Mouse (Mus musculus): ENCODE data around the gene Rab26. TPM values are rescaled to one million over a fixed set of nuclear protein-coding genes. Genes with fewer than 3 reads are reported as not detected.
A peak's percentile ranks its signal among the peaks of the same experiment; 100 is the strongest.

The Rab26 gene
- polyA plus RNA-seq, 1 experiment from 2014 or later: 2.8 TPM

DNA sequence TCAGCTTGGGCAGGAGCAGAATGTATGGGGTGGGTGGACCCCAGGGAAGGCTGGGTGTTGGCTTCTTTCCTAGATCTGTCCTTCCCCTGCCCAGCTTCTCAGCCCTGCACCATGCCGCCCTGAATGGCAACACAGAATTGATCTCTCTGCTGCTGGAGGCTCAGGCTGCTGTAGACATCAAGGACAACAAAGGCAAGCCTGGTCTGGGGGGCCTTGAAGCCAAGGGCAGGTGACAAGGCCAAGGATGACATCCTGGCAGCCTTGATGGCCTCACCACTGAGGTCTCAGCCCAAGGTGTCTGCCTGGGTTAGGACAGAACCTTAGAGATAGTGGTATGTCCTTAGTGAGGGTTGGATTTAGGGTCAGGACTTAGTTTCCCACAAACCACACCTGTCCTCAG, 38.0 kb downstream of the Rab26 start:
- 64% methylated on average over 1 of the region's 1 CpGs for WGBS
- no peak overlapping the region for H3K9ac ChIP-seq

GRCm38 (mm10) chr17:24495443-24495842, 38.6 kb downstream of the Rab26 start:
- Histone ChIP-seq H3K27ac (ENCODE audit: low read depth) (no peak overlapping the region), H3K36me3 (ENCODE audit: insufficient read depth) (no peaks in the 10 kb centered on the region), H3K4me3 (ENCODE audit: low read depth, low read length) (no peak overlapping the region), H3K4me1 (ENCODE audit: insufficient read depth) (no peaks in the 10 kb centered on the region), H3K27me3 (ENCODE audit: insufficient read depth, low read length) (no peaks in the 10 kb centered on the region), H3K4me2 (no peak overlapping the region), H3K9me3 (ENCODE audit: low read depth, low read length) (no peaks in the 10 kb centered on the region), H3K9ac (no peak overlapping the region; the same call in 1 of the 2 replicates)
- DNase-seq (no peak), ATAC-seq (ENCODE audit: insufficient read depth) (no peak)
- no peak for TF ChIP-seq CTCF (IDR thresholded peaks at IDR 0.05; ENCODE audit: low read depth)
- 72% methylated on average over 3 of the region's 3 CpGs for WGBS

More for the DNA sequence above, 38.0 kb downstream of the Rab26 start:
- H3K27ac ChIP-seq (ENCODE audit: low read depth): no peak overlapping the region
- H3K4me2 ChIP-seq: no peak overlapping the region
- ATAC-seq (ENCODE audit: insufficient read depth) (no peak), DNase-seq (no peak)
- TF ChIP-seq CTCF (IDR thresholded peaks at IDR 0.05; ENCODE audit: low read depth): no peak
- no peaks in the 10 kb centered on the region for H3K27me3 ChIP-seq (ENCODE audit: insufficient read depth, low read length)
- H3K36me3 ChIP-seq (ENCODE audit: insufficient read depth): no peaks in the 10 kb centered on the region
- no peak overlapping the region for H3K4me3 ChIP-seq (ENCODE audit: low read depth, low read length)
- H3K9me3 ChIP-seq (ENCODE audit: low read depth, low read length): no peaks in the 10 kb centered on the region
- H3K4me1 ChIP-seq (ENCODE audit: insufficient read depth): no peaks in the 10 kb centered on the region

DNA sequence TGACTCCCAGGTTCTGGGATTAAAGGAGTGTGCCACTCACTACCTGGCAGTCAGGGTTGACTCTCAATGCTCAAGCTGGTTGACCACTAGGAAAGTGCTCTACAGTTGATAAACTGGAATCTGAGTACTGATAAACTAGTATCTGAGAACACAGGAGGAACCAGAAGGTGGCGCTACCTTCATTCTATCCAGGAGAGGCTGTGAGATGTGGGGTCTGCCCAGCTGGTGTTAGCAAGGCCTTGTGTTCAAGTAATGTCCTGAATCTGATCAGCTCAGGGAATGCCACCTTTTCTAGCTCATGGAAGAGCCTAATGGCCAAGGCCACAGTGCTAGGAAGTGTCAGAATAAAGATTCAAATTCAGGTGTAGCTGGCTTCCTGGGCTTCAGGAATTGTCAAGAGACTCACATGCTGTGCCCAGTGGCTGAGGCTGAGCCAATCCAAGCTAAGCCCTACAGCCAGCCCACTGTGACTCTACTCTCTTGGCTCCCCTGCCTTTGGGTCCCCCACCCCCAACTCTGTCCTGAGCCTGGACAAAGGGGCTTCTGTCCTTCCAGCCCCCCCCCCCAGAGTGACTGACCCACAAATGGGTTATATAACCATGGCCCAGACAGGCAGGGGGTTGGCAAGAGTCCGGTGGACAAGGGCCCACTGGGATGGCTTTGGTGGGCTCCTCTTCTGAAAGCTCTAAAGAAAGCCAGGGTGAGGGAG, 39.2 kb downstream of the Rab26 start:
- H3K27me3 ChIP-seq (ENCODE audit: insufficient read depth, low read length): peaks cover 5% of the 10 kb centered on the region
- H3K4me3 ChIP-seq (ENCODE audit: low read depth, low read length): no peak overlapping the region
- 37% methylated on average over 2 of the region's 2 CpGs for WGBS
- ATAC-seq (ENCODE audit: insufficient read depth): no peak
- no peaks in the 10 kb centered on the region for H3K36me3 ChIP-seq (ENCODE audit: insufficient read depth)
- H3K4me1 ChIP-seq (ENCODE audit: insufficient read depth): no peaks in the 10 kb centered on the region
- peak; percentile 70 for TF ChIP-seq CTCF (IDR thresholded peaks at IDR 0.05; ENCODE audit: low read depth)
- no peak overlapping the region for H3K9ac ChIP-seq
- no peak overlapping the region for H3K4me2 ChIP-seq
- peak; percentile 79 for DNase-seq
- H3K27ac ChIP-seq (ENCODE audit: low read depth): no peak overlapping the region
- no peaks in the 10 kb centered on the region for H3K9me3 ChIP-seq (ENCODE audit: low read depth, low read length)

GRCm38 (mm10) chr17:24490399-24490798, 43.6 kb downstream of the Rab26 start:
- TF ChIP-seq CTCF (IDR thresholded peaks at IDR 0.05; ENCODE audit: low read depth): no peak
- Histone ChIP-seq H3K27me3 (ENCODE audit: insufficient read depth, low read length) (peaks cover 32% of the 10 kb centered on the region), H3K4me3 (ENCODE audit: low read depth, low read length) (no peak overlapping the region), H3K4me2 (no peak overlapping the region), H3K27ac (ENCODE audit: low read depth) (no peak overlapping the region), H3K36me3 (ENCODE audit: insufficient read depth) (no peaks in the 10 kb centered on the region), H3K9me3 (ENCODE audit: low read depth, low read length) (no peaks in the 10 kb centered on the region), H3K4me1 (ENCODE audit: insufficient read depth) (0 out of 2 replicates have a peak, but pooled peaks cover 3% of the 10 kb centered on the region), H3K9ac (no peak overlapping the region)
- 67% methylated on average over 4 of the region's 4 CpGs for WGBS
- DNase-seq (peak; percentile 57), ATAC-seq (ENCODE audit: insufficient read depth) (no peak)

GRCm38 (mm10) chr17:24489265-24490030, 44.6 kb downstream of the Rab26 start:
- H3K4me2 ChIP-seq: peak overlapping the region; percentile 100
- no peak overlapping the region for H3K27ac ChIP-seq (ENCODE audit: low read depth)
- no peak for TF ChIP-seq CTCF (IDR thresholded peaks at IDR 0.05; ENCODE audit: low read depth)
- H3K9ac ChIP-seq: peak overlapping the region; percentile 65
- no peaks in the 10 kb centered on the region for H3K36me3 ChIP-seq (ENCODE audit: insufficient read depth)
- H3K9me3 ChIP-seq (ENCODE audit: low read depth, low read length): no peaks in the 10 kb centered on the region
- H3K4me3 ChIP-seq (ENCODE audit: low read depth, low read length): peak overlapping the region; percentile 61
- 19% methylated on average over 19 of the region's 19 CpGs for WGBS
- DNase-seq (no peak), ATAC-seq (ENCODE audit: insufficient read depth) (peak; percentile 40; the same call in 1 of the 2 replicates)
- 0 out of 2 replicates have a peak, but pooled peaks cover 4% of the 10 kb centered on the region for H3K4me1 ChIP-seq (ENCODE audit: insufficient read depth)
- H3K27me3 ChIP-seq (ENCODE audit: insufficient read depth, low read length): peaks cover 32% of the 10 kb centered on the region

- H3K4me1 ChIP-seq (ENCODE audit: insufficient read depth): 0 out of 2 replicates have a peak, but pooled peaks cover 4% of the 10 kb centered on the region
- no peaks in the 10 kb centered on the region for H3K36me3 ChIP-seq (ENCODE audit: insufficient read depth)
- peak overlapping the region; percentile 100 for H3K4me2 ChIP-seq
- WGBS: under 1% methylated on average over 60 of the region's 81 CpGs
- peak overlapping the region; percentile 61 for H3K4me3 ChIP-seq (ENCODE audit: low read depth, low read length)
- H3K27me3 ChIP-seq (ENCODE audit: insufficient read depth, low read length): peaks cover 32% of the 10 kb centered on the region
- DNase-seq (peak; percentile 62), ATAC-seq (ENCODE audit: insufficient read depth) (peak; percentile 64)
- H3K9ac ChIP-seq: peak overlapping the region; percentile 65
- no peaks in the 10 kb centered on the region for H3K9me3 ChIP-seq (ENCODE audit: low read depth, low read length)
- no peak overlapping the region for H3K27ac ChIP-seq (ENCODE audit: low read depth)
- TF ChIP-seq CTCF (IDR thresholded peaks at IDR 0.05; ENCODE audit: low read depth): no peak
These were observed 45.2 kb downstream of the Rab26 start for GRCm38 (mm10) chr17:24488662-24489264.
